Mouse (Mus musculus) erythroblast, adult 5-6 weeks (primary cell): ENCODE measurements around the gene Snx33. TPM values are rescaled to one million over a fixed set of nuclear protein-coding genes. Genes with fewer than 3 reads are reported as not detected.

ENCODE experiments used
- ATAC-seq: replicated peaks from 2 replicates; pipeline ENCODE4 v1.8.0; 2016; ENCODE audit warnings: moderate number of reproducible peaks, mild to moderate bottlenecking, moderate TSS enrichment, inconsistent platforms; ENCODE audit not compliant: poor library complexity, low FRiP score, severe bottlenecking
- total RNA-seq, 2 experiments: library from RNA; stranded (forward) in 1 of 2; stranded (reverse) in 1 of 2; fragments of 150-400 nt in 1 of 2; fragments of 200-764, 138-1000 nt in 1 of 2; gene quantifications; 2 replicates each; pipeline versions ENCODE4 v1.2.3 to v1.2.4; 2015 to 2017; ENCODE audit warnings: low replicate concordance in 2 of 2

The Snx33 gene
- total RNA-seq, 2 experiments from 2014 or later = 0.17 to 0.38 TPM

- no peak for ATAC-seq
Measured at GRCm38 (mm10) chr9:56868292-56868691, 59.9 kb downstream of the Snx33 start.

Other genes with a start within 250 kb of the Snx33 start
- not detected in 2 replicates for gene Lingo1, start 131.9 kb downstream of the Snx33 start, total RNA-seq (2015; ENCODE audit: low replicate concordance)
- gene Lingo1, start 131.9 kb downstream of the Snx33 start, total RNA-seq (2017; ENCODE audit: low replicate concordance) = not detected in 2 replicates
- gene Odf3l1, start 63.7 kb downstream of the Snx33 start, total RNA-seq (2015; ENCODE audit: low replicate concordance) = not detected in 2 replicates
- not detected in 2 replicates for gene Odf3l1, start 63.7 kb downstream of the Snx33 start, total RNA-seq (2017; ENCODE audit: low replicate concordance)
- gene Cspg4, start 63.3 kb downstream of the Snx33 start, total RNA-seq (2015; ENCODE audit: low replicate concordance) = not detected in 2 replicates
- gene Cspg4, start 63.3 kb downstream of the Snx33 start, total RNA-seq (2017; ENCODE audit: low replicate concordance) = 0.28 TPM in 1 of 2 replicates, not detected in the other
- gene Imp3, start 9.1 kb upstream of the Snx33 start, total RNA-seq (2015; ENCODE audit: low replicate concordance) = 18.4 and 45.7 TPM in 2 replicates
- 15.3 and 20.1 TPM in 2 replicates for gene Imp3, start 9.1 kb upstream of the Snx33 start, total RNA-seq (2017; ENCODE audit: low replicate concordance)
- 4.0 and 7.3 TPM in 2 replicates for gene Snupn, start 22.5 kb upstream of the Snx33 start, total RNA-seq (2015; ENCODE audit: low replicate concordance)
- gene Snupn, start 22.5 kb upstream of the Snx33 start, total RNA-seq (2017; ENCODE audit: low replicate concordance) = 1.6 and 2.1 TPM in 2 replicates
- 5.0 and 8.6 TPM in 2 replicates for gene Ptpn9, start 66.6 kb upstream of the Snx33 start, total RNA-seq (2015; ENCODE audit: low replicate concordance)
- gene Ptpn9, start 66.6 kb upstream of the Snx33 start, total RNA-seq (2017; ENCODE audit: low replicate concordance) = 2.4 and 3.1 TPM in 2 replicates
- 23.8 and 29.8 TPM in 2 replicates for gene Sin3a, start 143.7 kb upstream of the Snx33 start, total RNA-seq (2015; ENCODE audit: low replicate concordance)
- 24.5 and 35.1 TPM in 2 replicates for gene Sin3a, start 143.7 kb upstream of the Snx33 start, total RNA-seq (2017; ENCODE audit: low replicate concordance)
- gene Man2c1, start 202.3 kb upstream of the Snx33 start, total RNA-seq (2015; ENCODE audit: low replicate concordance) = 12.3 and 15.3 TPM in 2 replicates
- 9.2 and 21.7 TPM in 2 replicates for gene Man2c1, start 202.3 kb upstream of the Snx33 start, total RNA-seq (2017; ENCODE audit: low replicate concordance)
- gene Neil1, start 219.9 kb upstream of the Snx33 start, total RNA-seq (2015; ENCODE audit: low replicate concordance) = 0.84 and 1.3 TPM in 2 replicates
- 1.8 TPM in 1 of 2 replicates, not detected in the other for gene Neil1, start 219.9 kb upstream of the Snx33 start, total RNA-seq (2017; ENCODE audit: low replicate concordance)
- gene Commd4, start 230.0 kb upstream of the Snx33 start, total RNA-seq (2015; ENCODE audit: low replicate concordance) = 28.2 and 55.5 TPM in 2 replicates
- gene Commd4, start 230.0 kb upstream of the Snx33 start, total RNA-seq (2017; ENCODE audit: low replicate concordance) = 4.3 and 25.0 TPM in 2 replicates